Mouse (Mus musculus): ENCODE measurements around the gene Gm11444.

Gene Gm11444

GRCm38 (mm10) chr11:85857997-85858698 is 8.0 kb upstream of the Gm11444 start:
- no peak for DNase-seq (ENCODE audit: low read depth, low spot score)

GRCm38 (mm10) chr11:85850758-85851157 is 625 bp upstream of the Gm11444 start:
- no peak for DNase-seq (ENCODE audit: low read depth, low spot score)

GRCm38 (mm10) chr11:85849037-85849436 is 1.1 kb downstream of the Gm11444 start:
- peak; percentile 88 for DNase-seq (ENCODE audit: low read depth, low spot score)

- no peak for DNase-seq (ENCODE audit: low read depth, low spot score)
Measured at GRCm38 (mm10) chr11:85846509-85846908, 3.6 kb downstream of the Gm11444 start.

GRCm38 (mm10) chr11:85845921-85846320 is 4.2 kb downstream of the Gm11444 start:
- DNase-seq (ENCODE audit: low read depth, low spot score), result no peak

GRCm38 (mm10) chr11:85844971-85845370 is 5.2 kb downstream of the Gm11444 start:
- no peak for DNase-seq (ENCODE audit: low read depth, low spot score)

GRCm38 (mm10) chr11:85844144-85844965 is 5.8 kb downstream of the Gm11444 start:
- DNase-seq (ENCODE audit: low read depth, low spot score), result no peak

GRCm38 (mm10) chr11:85843347-85843692 is 6.8 kb downstream of the Gm11444 start:
- DNase-seq (ENCODE audit: low read depth, low spot score), result no peak

- no peak for DNase-seq (ENCODE audit: low read depth, low spot score)
Measured at GRCm38 (mm10) chr11:85842596-85843346, 7.4 kb downstream of the Gm11444 start.

GRCm38 (mm10) chr11:85841980-85842379 is 8.2 kb downstream of the Gm11444 start:
- DNase-seq (ENCODE audit: low read depth, low spot score), result no peak

GRCm38 (mm10) chr11:85841211-85841681 is 8.9 kb downstream of the Gm11444 start:
- DNase-seq (ENCODE audit: low read depth, low spot score), result no peak

GRCm38 (mm10) chr11:85840803-85841145 is 9.4 kb downstream of the Gm11444 start:
- DNase-seq (ENCODE audit: low read depth, low spot score), result no peak

GRCm38 (mm10) chr11:85840031-85840802 is 9.9 kb downstream of the Gm11444 start:
- no peak for DNase-seq (ENCODE audit: low read depth, low spot score)

- DNase-seq (ENCODE audit: low read depth, low spot score), result no peak
Measured at GRCm38 (mm10) chr11:85839258-85840030, 10.7 kb downstream of the Gm11444 start.

GRCm38 (mm10) chr11:85838424-85839257 is 11.5 kb downstream of the Gm11444 start:
- no peak for DNase-seq (ENCODE audit: low read depth, low spot score)

GRCm38 (mm10) chr11:85837648-85838423 is 12.3 kb downstream of the Gm11444 start:
- no peak for DNase-seq (ENCODE audit: low read depth, low spot score)

GRCm38 (mm10) chr11:85837291-85837647 is 12.9 kb downstream of the Gm11444 start:
- DNase-seq (ENCODE audit: low read depth, low spot score), result no peak

GRCm38 (mm10) chr11:85836523-85837290 is 13.4 kb downstream of the Gm11444 start:
- DNase-seq (ENCODE audit: low read depth, low spot score), result no peak

Measured in WW6 (cell line).